Mouse (Mus musculus) lung, postnatal 0 days (tissue): ENCODE measurements around the gene Cpsf2.

ENCODE experiments used
- CTCF ChIP-seq: IDR thresholded peaks from 2 replicates; pipeline ENCODE4 v1.5.1; 2016; ENCODE audit warnings: antibody characterized with exemption, mild to moderate bottlenecking
- EP300 ChIP-seq: IDR thresholded peaks from 2 replicates; pipeline ENCODE4 v1.6.1; 2016; ENCODE audit warnings: antibody characterized with exemption, mild to moderate bottlenecking, control low read depth

- no peak for TF ChIP-seq EP300
- TF ChIP-seq CTCF: peak; percentile 19; the same call in 1 of the 2 replicates
Observed at GRCm38 (mm10) chr12:102009551-102009950, 33.8 kb downstream of the Cpsf2 start.
